Mouse (Mus musculus) fibroblast of lung, adult 2 months (primary cell): ENCODE measurements around the gene Cped1.
"Not testable (repeated sequence)": the region's sequence is repeated elsewhere in the genome, so short reads cannot be mapped to it uniquely, and the experiment has no call there.

ENCODE experiments used
- DNase-seq: peaks from one replicate; pipeline ENCODE4 v3.0.0-alpha.2; 2011; ENCODE audit warnings: low read depth

The Cped1 gene

DNA sequence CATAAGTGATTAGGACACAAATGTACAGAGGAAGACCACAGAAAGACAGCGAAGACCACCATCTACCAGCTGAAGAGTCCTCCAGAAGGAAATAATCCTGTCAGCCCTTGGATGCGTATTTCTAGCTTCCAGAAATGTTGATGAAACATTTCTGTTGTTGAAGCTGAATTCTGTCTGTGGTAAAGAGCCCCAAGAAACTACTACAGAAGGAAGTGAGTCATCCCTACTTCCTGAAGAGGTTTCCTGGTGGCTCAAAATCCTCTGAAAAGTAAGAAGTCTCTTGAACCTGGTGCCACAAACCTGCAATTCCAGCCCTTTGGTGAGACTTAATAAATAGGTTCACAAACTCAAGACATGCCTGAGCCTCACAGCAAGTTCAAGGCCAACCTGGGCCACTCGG is 245.5 kb downstream of the Cped1 start:
- DNase-seq = no peak

DNA sequence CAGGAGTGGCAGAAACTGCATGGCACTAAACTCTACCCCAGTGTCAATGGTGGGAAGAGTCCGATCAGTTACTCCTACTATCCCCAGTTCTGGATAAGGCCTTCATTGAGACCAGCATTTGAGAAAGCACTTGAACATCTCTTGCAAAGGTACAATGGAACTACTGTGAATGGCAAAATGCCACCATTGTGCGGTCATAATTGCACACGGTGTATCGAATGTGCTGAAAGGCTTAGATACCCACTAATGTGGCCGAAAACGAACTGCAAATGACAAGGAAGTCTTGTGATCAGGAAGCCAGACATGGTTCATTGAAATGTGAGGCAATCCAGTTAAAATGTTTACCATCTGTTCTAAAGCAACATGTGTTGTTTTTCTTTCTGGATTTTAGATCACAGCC is 247.8 kb downstream of the Cped1 start:
- no peak for DNase-seq

DNA sequence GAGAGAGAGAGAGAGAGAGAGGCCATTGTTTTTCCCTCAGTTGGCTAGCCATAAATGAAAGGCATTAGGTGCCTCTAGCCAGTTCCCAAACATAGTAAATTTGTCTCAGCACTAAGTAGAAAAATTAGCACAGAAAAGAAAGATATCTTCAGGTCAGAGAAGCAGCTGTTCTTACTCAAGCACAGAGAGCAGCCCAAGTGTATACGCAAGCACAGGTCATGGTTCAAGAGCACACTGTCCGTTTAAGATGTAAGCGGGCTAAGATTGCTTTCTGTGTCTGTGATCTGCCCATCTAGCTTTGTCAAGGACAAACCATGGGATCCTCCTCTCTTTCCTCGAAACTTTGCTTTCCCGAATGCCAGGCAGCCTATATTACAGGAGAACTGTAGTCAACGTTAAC is 249.4 kb downstream of the Cped1 start:
- no peak for DNase-seq

DNA sequence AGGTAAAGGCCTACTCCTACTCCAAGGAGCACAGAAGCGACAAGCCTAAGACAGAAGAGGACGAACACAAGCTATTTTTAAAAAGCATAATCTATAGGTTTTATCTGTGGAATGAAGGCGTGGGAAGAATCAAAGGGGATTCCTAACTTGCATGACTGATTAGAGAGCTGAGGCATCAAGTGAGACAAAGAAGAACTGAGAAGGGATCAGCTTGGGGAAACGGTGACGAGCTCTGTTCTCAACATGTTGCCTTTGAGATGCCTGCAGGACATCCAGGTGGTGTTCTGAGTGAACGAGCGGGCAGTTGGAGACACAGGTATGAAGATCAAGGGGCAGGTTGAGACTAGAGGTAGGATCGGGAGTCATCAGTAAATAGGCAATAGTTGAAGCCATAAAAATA is 257.6 kb downstream of the Cped1 start:
- no peak for DNase-seq

DNA sequence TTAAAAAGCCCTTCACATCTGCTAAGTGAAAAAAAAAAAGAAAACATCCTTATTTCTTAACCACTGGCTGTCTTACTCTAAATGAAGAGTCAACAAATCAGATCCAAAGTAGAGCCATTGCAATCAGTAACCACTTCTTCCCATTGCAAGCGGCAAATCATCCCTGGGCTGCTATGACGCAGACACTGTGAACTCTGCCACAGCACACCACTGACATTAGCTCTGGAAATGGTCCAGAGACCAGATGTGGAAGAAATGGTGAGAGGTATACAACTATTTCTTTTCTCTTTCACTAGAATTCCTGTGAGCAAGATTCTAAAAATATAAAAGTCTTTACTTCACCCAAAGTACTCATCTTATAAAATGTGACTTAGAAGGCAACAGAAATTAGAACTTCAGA is 261.0 kb downstream of the Cped1 start:
- no peak for DNase-seq

DNA sequence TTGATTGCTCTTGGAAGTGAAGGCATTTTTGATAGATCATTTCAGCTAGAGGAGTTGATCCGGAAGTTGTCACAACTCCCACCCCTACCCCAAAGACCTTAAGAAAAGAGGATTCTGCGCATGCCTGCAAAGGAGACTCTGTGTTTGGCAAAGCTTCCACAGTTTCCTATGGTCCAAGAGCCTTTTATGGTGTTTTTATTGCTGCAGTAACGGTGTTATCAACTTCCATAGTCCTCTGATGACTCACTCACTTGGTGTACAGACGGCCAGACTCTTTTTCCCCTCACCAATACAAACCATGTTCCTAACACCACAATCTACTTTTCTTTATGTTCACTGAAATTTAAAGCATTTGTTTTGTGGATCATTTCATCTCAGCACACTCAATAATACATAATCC is 273.1 kb downstream of the Cped1 start:
- no peak for DNase-seq

DNA sequence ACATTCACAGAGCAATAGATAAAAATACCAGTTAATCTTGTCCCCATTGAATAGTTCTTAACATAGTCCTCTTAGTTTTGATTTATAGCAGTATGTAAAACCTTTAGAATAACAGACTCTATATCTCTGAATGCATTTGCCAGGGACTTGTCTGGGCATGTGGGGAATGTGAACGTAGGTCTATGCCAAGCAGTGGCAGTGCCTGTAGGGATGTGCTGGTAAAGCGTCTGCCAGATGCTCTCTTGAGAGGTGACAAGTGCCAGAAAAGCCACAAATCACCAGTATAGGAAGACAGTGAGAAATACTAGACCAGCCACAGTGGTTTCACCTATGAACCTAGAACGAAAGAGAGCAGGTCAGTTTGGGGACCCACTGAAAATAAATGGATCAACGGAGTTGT is 276.8 kb downstream of the Cped1 start:
- no peak for DNase-seq

DNA sequence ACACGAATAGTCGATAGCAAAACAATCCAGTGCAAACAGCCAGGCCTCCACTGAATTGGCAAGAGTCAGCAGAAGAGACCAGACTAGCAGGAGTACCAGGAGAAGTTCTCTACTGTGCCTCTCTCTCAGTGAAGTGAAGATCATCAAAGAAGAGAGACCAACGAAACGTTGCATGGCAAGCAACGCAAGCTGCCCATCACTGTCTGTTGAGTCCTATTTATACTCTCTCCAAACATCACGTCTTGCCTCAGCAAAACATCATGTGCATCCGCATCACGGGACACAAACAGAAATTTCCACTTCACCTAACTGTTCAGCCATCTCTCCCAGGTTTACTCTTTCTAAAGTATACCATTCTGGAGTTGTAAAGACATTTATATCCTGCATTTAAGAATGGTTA is 278.4 kb downstream of the Cped1 start:
- DNase-seq = not testable (repeated sequence)

DNA sequence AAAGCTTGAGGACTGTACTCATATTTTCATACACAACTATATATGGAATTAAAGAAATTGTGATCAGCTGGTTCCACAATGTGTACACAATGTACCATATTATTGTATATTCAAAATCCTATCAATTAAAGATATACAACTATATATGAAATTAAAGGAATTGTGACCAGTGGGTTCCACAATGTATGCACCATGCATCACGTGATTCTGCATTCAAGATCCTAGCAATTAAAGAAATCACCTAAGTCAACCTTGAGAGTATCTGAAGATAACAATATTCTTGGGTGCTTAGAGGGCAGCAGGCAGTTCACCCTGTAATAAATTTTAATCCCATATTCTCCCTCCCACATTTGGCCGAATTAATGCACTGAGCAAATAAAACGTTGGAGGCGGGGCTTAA is 280.3 kb downstream of the Cped1 start:
- DNase-seq = no peak

DNA sequence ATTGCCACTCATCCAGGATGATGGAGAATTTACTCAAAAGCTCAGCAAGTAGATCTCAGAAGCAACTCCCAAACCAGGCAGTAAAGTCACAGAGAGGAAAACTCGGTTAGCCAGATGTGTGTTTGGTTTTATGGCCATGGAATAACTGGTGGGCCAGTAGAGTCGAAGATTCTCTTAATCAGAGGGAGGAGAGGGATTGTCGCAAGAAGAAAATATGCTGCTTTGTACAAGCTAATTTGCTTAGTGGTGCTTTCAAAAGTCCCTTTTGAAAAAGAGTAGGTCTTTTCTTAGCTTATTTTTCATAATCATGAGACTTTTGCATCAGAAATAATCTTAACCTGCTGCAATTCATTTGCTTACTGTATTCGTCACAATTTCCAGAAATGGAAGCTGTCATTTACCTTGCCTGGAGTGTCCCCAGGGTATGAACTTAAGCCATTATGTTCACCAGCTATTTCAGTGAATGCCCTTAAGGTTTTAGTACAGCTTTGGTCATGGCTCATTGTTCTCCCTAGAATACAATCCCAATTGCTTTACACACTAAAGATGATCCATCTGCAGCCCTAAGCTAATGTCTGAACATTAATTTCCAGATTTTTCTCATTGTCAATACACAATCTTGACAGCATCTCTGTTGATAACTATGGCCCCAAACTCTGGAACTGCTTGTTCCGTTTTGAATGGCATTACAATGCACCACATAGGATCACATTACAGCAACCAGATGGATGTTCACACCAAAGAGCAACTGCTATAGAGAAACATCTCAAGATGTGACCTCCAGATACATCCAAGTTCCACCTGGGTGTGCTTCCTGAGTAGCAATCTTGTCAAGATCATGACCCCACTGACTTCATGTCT is 282.3 kb downstream of the Cped1 start:
- DNase-seq = no peak

DNA sequence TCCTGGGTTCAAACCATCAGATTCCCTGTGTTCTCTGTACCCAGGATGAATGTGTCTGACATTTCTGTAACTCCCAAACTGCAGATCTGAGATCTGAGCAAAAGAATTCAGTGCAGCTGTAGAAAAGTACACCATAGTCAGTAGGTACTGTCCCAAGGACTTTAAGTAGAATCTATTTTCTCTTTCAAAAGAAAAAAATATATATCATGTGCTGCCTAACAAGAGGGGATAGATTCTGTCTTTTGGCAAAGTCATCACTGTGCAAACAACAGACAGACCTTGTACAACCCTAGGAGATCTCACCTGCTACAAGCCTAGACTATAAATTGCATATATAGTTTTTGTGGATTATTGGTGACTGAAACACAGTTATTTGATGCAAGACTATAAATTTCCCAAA is 283.0 kb downstream of the Cped1 start:
- DNase-seq = no peak

DNA sequence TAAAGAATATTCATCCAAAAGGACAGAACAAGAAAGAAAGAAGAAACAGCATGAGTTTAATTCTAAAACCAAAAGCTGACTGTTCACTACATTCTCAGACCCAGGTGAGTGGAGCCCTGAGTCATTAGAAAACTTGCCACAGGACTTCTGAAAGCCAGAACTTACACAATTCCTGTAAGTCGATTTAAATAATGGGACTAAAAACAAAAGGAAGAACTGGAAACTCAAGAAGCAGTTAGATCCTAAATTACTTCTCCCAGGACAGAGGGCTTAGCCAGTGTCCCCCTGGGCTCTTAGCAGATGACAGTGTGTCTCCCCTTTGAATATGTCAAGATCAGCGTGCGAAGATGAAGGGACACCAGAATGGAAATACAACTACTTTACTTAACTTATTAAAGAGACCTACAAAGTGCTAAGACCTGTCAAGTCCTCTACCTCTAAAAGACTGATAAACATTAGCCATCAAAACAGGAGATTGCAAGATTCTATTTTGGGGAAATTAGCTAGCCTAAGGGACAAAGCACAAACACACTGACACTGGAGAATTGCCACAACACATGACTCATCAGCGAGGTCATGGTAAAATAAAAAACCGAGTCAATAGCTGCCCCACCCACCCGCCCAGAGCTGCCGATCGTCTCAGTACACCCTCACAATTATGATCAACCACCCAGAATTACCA is 284.3 kb downstream of the Cped1 start:
- DNase-seq = no peak

DNA sequence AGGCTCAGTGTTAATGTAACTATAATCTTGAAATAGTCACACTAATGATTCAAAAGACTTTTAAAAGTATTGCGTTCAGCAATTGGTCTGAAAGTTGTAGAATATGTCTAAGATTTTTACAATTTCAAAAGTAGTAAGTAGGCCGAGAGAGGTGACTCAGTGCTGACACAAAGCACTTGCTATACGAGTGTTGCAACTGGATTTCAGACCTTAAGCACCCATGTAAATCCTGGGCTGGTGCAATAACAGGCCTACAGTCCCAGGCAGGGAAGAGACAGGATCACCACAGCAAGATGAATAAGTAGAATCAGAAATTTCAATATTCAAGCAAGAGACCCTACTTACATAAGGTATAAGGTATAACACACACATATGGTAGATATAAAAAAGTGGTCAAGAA is 292.2 kb downstream of the Cped1 start:
- DNase-seq = no peak

DNA sequence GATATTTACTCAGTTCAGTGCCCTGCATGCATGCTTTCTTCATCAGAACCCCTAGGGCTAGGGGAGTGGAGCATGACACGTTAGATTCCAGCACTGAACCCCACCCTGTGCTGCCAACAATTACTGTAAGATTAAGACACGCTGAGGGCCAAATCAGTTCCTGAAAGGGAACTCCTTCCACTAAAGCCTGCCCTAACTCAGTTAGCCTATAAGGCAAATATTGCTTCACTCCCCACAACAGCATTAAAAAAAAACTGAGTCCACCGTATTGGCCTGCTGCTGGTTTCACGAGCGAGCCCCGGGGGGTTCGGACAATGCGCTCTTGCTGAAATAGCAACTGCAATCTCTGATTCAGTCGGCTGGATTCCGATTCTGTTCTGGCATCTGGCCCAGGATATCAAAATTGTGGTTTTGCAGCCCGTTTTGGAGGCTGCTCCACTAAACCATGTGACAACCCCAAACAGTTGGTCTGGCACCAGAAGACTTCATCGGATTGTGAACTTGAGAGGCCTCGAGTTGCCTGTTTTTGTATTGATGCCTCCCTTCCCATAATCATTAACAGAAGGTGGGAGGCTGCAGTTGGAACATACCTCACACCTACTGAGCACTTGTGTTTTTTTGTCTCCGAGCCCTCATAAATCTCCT is 294.6 kb downstream of the Cped1 start:
- peak; percentile 99 for DNase-seq

DNA sequence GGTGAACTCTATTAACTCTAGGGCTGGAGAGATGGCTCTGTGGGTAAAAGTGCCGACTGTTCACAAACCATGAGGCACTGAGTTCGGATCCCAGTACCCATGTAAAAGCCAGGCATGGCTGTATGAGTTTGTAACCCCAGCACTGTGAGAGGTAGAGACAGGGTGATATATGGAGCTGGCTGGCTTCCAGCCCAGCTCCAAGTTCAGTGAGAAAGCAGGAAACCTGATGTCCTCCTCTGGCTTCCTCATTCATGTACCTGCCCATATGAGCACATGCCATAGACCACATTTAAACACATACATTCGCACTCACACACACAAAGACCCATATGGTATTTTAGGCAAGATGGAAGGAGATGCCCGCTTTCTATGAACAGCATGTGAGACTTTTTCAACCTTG is 296.7 kb downstream of the Cped1 start:
- no peak for DNase-seq

DNA sequence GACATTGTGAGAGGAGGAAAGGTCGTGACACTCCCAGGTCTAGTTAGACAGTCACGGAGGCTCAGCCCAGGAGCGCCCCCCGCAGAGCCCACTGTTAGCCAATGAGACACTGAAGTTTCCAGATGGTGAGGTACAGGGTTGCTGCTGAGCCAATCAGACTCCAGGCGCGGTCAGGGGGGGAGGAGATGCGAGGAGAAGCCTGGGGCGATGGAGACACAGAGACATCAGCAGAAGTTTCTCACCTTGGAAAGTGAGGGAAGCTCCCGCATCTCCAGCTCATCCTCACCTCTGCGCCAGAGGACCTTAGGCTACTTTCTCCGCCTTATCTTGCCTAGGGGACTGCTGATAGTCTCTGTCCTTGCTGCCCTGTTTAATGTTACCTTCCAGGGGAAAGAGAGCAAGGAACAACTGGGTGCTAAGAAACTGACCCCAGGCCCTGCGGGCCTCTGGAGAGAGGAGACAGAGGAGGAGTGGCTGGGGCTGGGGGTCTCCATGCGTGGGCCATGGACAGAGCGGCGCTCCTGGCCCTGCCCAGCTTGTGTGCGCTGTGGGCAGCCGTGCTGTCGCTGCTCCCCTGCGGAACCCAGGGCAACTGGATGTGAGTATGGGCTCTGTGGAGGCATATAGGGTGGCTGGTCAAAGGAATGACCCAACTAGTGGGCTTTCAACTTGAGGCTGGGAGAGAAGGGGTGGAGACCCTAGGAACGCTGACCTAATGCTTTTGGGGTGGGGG is 302.5 kb downstream of the Cped1 start, which contains the start of gene Wnt16:
Wnt16 (plus strand) TSS at position 224 of the 733 bp plus-strand sequence.
- no peak for DNase-seq

DNA sequence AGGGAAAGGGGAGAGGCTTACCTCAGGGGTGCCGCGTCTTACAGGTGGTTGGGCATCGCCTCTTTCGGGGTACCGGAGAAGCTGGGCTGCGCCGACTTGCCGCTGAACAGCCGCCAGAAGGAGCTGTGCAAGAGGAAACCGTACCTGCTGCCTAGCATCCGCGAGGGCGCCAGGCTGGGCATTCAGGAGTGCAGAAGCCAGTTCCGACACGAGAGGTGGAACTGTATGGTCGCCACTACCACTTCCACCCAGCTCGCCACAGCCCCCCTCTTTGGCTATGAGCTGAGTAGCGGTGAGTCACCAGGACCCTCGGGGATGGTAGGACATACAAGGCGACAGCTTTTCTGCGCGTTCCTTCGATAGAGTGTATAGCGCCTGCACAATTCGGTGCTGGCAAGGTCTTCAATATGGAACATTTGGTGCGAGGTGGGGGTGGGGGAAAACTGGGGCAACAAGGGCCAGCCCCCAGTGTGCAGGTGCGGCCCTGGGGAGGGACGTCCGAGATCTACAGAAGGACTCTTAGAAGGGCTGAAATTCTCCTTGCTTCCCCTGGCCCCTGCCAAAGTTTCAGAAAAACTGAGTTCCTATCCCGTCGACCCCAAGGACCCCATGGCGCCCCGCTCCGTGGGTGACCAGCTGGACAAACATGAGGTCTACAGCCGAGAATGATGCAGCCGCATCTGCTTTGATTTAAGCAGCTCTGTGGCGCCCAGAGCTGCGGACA is 303.2 kb downstream of the Cped1 start:
- no peak for DNase-seq

DNA sequence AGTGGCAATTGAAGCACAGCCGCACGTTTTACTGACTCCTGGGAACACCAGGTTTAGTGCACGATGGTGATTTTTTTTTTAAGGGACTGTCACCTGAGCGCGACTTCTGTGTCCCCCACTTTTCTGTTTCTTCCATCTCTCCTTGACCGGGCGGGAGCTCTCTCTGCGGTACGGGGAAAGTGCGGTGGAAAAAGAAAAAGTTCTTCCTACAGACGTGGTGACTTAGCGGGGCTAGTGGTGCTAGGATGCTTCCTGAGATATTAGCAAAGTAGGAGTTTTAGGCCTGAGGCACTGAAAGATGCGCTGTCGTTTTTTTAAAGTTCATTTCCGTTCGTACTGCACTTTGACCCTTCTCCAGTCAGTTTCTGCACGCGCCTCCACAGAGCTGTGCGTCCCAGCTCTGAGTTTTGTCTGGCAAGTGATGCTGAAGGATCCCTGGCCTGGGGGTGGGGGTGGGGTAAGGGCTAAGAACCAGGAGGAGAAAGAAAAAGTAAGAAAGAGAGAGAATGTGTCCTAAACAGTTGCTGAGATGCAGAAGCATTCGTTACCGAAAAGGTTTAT is 303.8 kb downstream of the Cped1 start:
- DNase-seq = no peak

DNA sequence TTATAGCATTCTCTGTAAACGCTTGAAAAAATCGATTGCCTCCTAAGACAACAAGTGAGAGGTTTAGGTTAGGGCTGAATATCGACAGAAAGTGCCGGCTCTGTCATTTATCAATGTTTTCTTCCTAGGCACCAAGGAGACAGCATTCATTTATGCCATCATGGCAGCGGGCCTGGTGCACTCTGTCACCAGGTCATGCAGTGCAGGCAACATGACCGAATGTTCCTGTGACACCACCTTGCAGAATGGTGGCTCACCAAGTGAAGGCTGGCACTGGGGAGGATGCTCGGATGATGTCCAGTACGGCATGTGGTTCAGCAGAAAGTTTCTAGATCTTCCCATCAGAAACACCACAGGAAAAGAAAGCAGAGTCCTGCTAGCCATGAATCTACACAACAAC is 305.1 kb downstream of the Cped1 start:
- no peak for DNase-seq

DNA sequence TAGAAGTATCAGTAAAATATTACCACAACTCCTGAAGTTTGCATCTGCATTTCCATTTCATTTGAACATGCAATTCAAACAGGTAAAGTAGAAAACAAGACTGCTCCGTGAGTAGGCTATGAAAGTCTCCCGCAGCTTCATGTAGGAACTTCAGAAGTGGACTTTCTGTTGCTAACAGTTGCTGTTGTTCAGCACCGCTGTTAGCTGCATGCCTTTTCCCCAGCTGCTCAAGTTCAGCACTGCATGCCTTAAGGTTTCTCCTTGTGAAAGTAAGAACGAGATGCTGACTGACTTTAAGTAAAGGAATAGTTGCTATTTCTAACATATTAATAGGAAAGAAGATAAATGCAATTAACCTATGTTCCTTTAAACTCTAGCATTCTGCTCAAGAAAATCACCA is 306.3 kb downstream of the Cped1 start:
- DNase-seq = no peak

DNA sequence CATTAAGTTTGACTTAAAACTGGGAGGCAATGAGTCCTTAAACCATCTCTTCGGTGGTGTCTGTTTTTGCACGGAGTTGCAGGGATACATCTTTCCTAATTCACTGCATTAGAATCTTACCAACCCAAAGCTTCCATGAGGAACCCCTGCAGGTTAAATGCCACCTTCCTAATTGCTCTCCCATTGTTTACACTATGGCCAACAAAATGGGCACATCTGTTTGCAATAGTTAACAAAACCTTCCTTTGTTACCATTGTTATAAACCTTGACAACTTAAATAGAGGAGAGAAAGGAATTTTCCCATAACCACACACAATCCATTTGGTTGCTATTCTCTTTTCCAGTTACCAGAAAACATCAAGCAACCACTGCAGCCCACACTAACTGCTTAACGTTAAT is 308.2 kb downstream of the Cped1 start:
- no peak for DNase-seq
